Mouse (Mus musculus) T-helper 17 cell (primary cell): Measurements from ENCODE around the gene Tcp11l2.

Experiments used
- in situ Hi-C, 2 experiments: fragments of 300-600 bp; cut with MboI, MseI; formaldehyde crosslinking; loops; 1 replicate in 1 of 2; 2 replicates in 1 of 2; pipeline ENCODE4 v1.15.1; 2025; ENCODE audit warnings: high pct_unique_total_duplicates in 2 of 2

Tcp11l2 gene

GRCm38 (mm10) chr10:84647264-84647663, 70.8 kb downstream of the Tcp11l2 start:
- in situ Hi-C loops, result no loop called here

GRCm38 (mm10) chr10:84648911-84649310, 72.5 kb downstream of the Tcp11l2 start:
- in situ Hi-C loops, result no loop called here

GRCm38 (mm10) chr10:84654029-84654428, 77.6 kb downstream of the Tcp11l2 start:
- in situ Hi-C loops, result no loop called here

- in situ Hi-C loops, result no loop called here
These were observed 78.3 kb downstream of the Tcp11l2 start for GRCm38 (mm10) chr10:84654731-84655130.

- in situ Hi-C loops, result no loop called here
These were observed 80.2 kb downstream of the Tcp11l2 start for GRCm38 (mm10) chr10:84656618-84657017.

- in situ Hi-C loops, result no loop called here
These were observed 81.1 kb downstream of the Tcp11l2 start for GRCm38 (mm10) chr10:84657437-84658087.

- in situ Hi-C loops, result no loop called here
These were observed 81.8 kb downstream of the Tcp11l2 start for GRCm38 (mm10) chr10:84658088-84658848.

- in situ Hi-C loops, result no loop called here
These were observed 82.9 kb downstream of the Tcp11l2 start for GRCm38 (mm10) chr10:84659281-84659680.

- in situ Hi-C loops, result no loop called here
These were observed 85.7 kb downstream of the Tcp11l2 start for GRCm38 (mm10) chr10:84662138-84662537.
